Mouse (Mus musculus) midbrain, embryonic 11.5 days (tissue): ENCODE data around the gene Ms4a10. TPM values are rescaled to one million over a fixed set of nuclear protein-coding genes. Genes with fewer than 3 reads are reported as not detected.
A peak's percentile ranks its signal among the peaks of the same experiment; 100 is the strongest.

Source experiments
- ATAC-seq: fragments of 200-750 bp; cut with Nextera tagmentation; 2 replicates; pipeline ENCODE4 v1.8.0; 2017; ENCODE audit warnings: moderate TSS enrichment, moderate library complexity; ENCODE audit not compliant: low FRiP score
- DNase-seq: peaks from one replicate; pipeline ENCODE4 v3.0.0; 2015; ENCODE audit warnings: low spot score; ENCODE audit errors: missing footprints
- H3K27ac ChIP-seq: fragments of 300-500 bp; sonication (generic); 2 replicates; pipeline ENCODE4 v1.5.1; 2014; ENCODE audit warnings: low read depth, low read length
- H3K27me3 ChIP-seq: fragments of 300-500 bp; sonication (generic); 2 replicates; pipeline ENCODE4 v1.6.1; 2014; ENCODE audit warnings: mild to moderate bottlenecking, low read length, moderate library complexity, mixed read lengths; ENCODE audit not compliant: control insufficient read depth, insufficient read depth
- H3K36me3 ChIP-seq: fragments of 300-500 bp; sonication (generic); 2 replicates; pipeline ENCODE4 v1.6.1; 2014; ENCODE audit warnings: mild to moderate bottlenecking, low read length, moderate library complexity, mixed read lengths; ENCODE audit not compliant: control insufficient read depth, insufficient read depth
- H3K4me1 ChIP-seq: fragments of 300-500 bp; sonication (generic); 2 replicates; pipeline ENCODE4 v1.6.1; 2014; ENCODE audit warnings: low read length; ENCODE audit not compliant: control insufficient read depth, insufficient read depth
- H3K4me2 ChIP-seq: fragments of 300-500 bp; sonication (generic); 2 replicates; pipeline ENCODE4 v1.6.1; 2014; ENCODE audit warnings: mild to moderate bottlenecking, moderate library complexity
- H3K4me3 ChIP-seq: fragments of 300-500 bp; sonication (generic); 2 replicates; pipeline ENCODE4 v1.5.1; 2014; ENCODE audit warnings: low read depth, low read length
- H3K9ac ChIP-seq: fragments of 300-500 bp; sonication (generic); 2 replicates; pipeline ENCODE4 v1.6.1; 2014; ENCODE audit warnings: low read length
- H3K9me3 ChIP-seq: fragments of 300-500 bp; sonication (generic); 2 replicates; pipeline ENCODE4 v1.6.1; 2016; ENCODE audit warnings: low read length; ENCODE audit not compliant: control insufficient read depth
- WGBS: fragments of 180-500 bp; shearing (Covaris S2); extraction: QIAGEN DNeasy Blood & Tissue Kit; methylation state at CpG from one replicate; pipeline ENCODE4 v1.1.7; 2014; 5-methylcytosine and 5-hydroxymethylcytosine counted together
- polyA plus RNA-seq: library from polyadenylated mRNA; unstranded; fragments of >200 nt; fragmentation: Nextera tagmentation; extraction: Ambion mirVana; gene quantifications from 2 replicates; pipeline ENCODE4 v1.2.1, GENCODE M21; 2014

Ms4a10 gene
- polyA plus RNA-seq, 1 experiment from 2014 or later = not detected

DNA sequence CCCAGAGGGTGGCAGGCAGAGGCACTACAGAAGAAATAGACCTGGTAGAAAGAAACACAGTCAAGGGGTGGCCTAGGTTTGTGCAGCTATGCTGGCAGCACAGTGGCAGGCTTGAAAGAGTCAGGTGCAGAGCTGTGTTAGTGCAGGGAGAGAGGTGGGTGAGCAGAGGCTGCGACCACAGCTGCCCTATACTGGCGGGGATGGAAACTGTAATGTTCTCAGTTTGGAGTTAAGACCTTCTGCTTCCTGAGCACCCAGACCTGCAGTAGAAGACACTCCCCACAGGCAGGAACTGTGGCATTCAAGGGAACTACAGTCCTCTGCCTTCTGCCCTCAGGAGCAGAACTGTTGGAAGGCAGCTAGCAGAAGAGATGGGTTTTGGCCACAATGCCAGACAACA lies 59.6 kb downstream of the Ms4a10 start:
- 81% methylated on average over 2 of the region's 2 CpGs for WGBS
- no peak overlapping the region for H3K27ac ChIP-seq
- no peaks in the 10 kb centered on the region for H3K27me3 ChIP-seq
- ATAC-seq = no peak
- no peaks in the 10 kb centered on the region for H3K9me3 ChIP-seq
- no peak overlapping the region for H3K4me3 ChIP-seq
- H3K4me1 ChIP-seq = no peaks in the 10 kb centered on the region
- no peaks in the 10 kb centered on the region for H3K36me3 ChIP-seq
- H3K4me2 ChIP-seq = no peak overlapping the region
- DNase-seq = peak; percentile 73
- no peak overlapping the region for H3K9ac ChIP-seq

DNA sequence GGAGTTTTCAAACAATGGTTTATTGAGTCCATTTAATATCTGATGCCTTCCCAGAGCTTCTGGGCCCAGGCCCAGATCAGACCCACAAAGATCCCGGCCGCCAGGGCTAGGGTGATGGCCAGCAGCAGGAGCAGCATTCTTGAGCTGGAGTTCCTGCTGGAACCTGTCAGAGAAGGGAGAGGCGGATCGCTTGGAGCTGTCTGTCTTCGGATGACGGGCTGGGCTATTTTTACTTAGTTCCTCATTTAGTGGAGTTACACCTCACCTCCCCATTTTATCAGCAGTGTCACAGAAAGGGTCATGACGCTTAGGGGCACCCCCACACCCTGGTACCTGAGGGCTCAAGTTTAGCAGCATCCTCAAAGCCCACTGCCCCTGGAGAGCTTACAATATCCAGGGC lies 60.2 kb downstream of the Ms4a10 start:
- H3K9ac ChIP-seq = no peak overlapping the region
- no peaks in the 10 kb centered on the region for H3K27me3 ChIP-seq
- no peaks in the 10 kb centered on the region for H3K4me1 ChIP-seq
- peak; percentile 4 for DNase-seq
- WGBS = 78% methylated on average over 7 of the region's 7 CpGs
- no peak overlapping the region for H3K4me3 ChIP-seq
- no peak for ATAC-seq
- H3K9me3 ChIP-seq = no peaks in the 10 kb centered on the region
- H3K4me2 ChIP-seq = no peak overlapping the region
- no peak overlapping the region for H3K27ac ChIP-seq
- H3K36me3 ChIP-seq = no peaks in the 10 kb centered on the region

Other genes with a start within 250 kb of the Ms4a10 start
- 0.08 and 0.22 TPM in 2 replicates for gene Cd5, start 235.7 kb downstream of the Ms4a10 start, polyA plus RNA-seq
- gene Cd6, start 144.6 kb downstream of the Ms4a10 start, polyA plus RNA-seq = not detected in 2 replicates
- 0.18 and 0.25 TPM in 2 replicates for gene Slc15a3, start 134.9 kb downstream of the Ms4a10 start, polyA plus RNA-seq
- 51.3 and 58.3 TPM in 2 replicates for gene Tmem132a, start 104.7 kb downstream of the Ms4a10 start, polyA plus RNA-seq
- gene Tmem109, start 92.7 kb downstream of the Ms4a10 start, polyA plus RNA-seq = 38.7 and 41.2 TPM in 2 replicates
- gene Prpf19, start 79.4 kb downstream of the Ms4a10 start, polyA plus RNA-seq = 52.7 and 58.4 TPM in 2 replicates
- gene Zp1, start 54.0 kb downstream of the Ms4a10 start, polyA plus RNA-seq = 0.22 TPM in 1 of 2 replicates, not detected in the other
- gene Ptgdr2, start 37.5 kb downstream of the Ms4a10 start, polyA plus RNA-seq = 0.05 and 0.12 TPM in 2 replicates
- gene Ccdc86, start 25.4 kb downstream of the Ms4a10 start, polyA plus RNA-seq = 20.0 and 22.5 TPM in 2 replicates
- gene Ms4a15, start 18.6 kb upstream of the Ms4a10 start, polyA plus RNA-seq = not detected in 2 replicates
- gene Ms4a18, start 43.4 kb upstream of the Ms4a10 start, polyA plus RNA-seq = not detected in 2 replicates
- gene Ms4a8a, start 106.4 kb upstream of the Ms4a10 start, polyA plus RNA-seq = not detected in 2 replicates
- gene 1700017D01Rik, start 156.2 kb upstream of the Ms4a10 start, polyA plus RNA-seq = not detected in 2 replicates
- gene 1700025F22Rik, start 190.7 kb upstream of the Ms4a10 start, polyA plus RNA-seq = not detected in 2 replicates
- gene Ms4a13, start 222.1 kb upstream of the Ms4a10 start, polyA plus RNA-seq = not detected in 2 replicates